Mouse (Mus musculus) ES-Bruce4 (cell line): ENCODE measurements around the gene Rbpj. TPM values are rescaled to one million over a fixed set of nuclear protein-coding genes. Genes with fewer than 3 reads are reported as not detected.

Experiments used
- H3K27ac ChIP-seq: 2 replicates; pipeline ENCODE4 v1.5.1; 2012; ENCODE audit warnings: low read length, inconsistent platforms; ENCODE audit not compliant: insufficient read depth
- H3K27me3 ChIP-seq: 2 replicates; pipeline ENCODE4 v1.6.1; 2012; ENCODE audit warnings: mild to moderate bottlenecking, low read length, inconsistent platforms; ENCODE audit not compliant: control insufficient read depth, poor library complexity, insufficient read depth, severe bottlenecking
- H3K36me3 ChIP-seq: 2 replicates; pipeline ENCODE4 v1.6.1; 2012; ENCODE audit warnings: inconsistent platforms, mild to moderate bottlenecking, low read length, moderate library complexity; ENCODE audit not compliant: control insufficient read depth, poor library complexity, insufficient read depth, severe bottlenecking
- H3K4me1 ChIP-seq: one replicate; pipeline ENCODE4 v1.8.1; 2011; ENCODE audit warnings: low read length; ENCODE audit not compliant: control insufficient read depth, insufficient read depth
- H3K4me3 ChIP-seq: 2 replicates; pipeline ENCODE4 v1.5.1; 2011; ENCODE audit warnings: low read depth, mild to moderate bottlenecking, low read length
- H3K9ac ChIP-seq: 2 replicates; pipeline ENCODE4 v1.6.1; 2012; ENCODE audit warnings: low read depth, mild to moderate bottlenecking, inconsistent platforms; ENCODE audit not compliant: poor library complexity, severe bottlenecking
- H3K9me3 ChIP-seq: replicated peaks from 2 replicates; pipeline ENCODE4 v1.6.1; 2012; ENCODE audit warnings: mild to moderate bottlenecking, low read length, inconsistent platforms; ENCODE audit not compliant: control insufficient read depth, poor library complexity, insufficient read depth, severe bottlenecking
- CTCF ChIP-seq: IDR thresholded peaks from one replicate; pipeline ENCODE4 v1.8.1; 2011; ENCODE audit warnings: low read depth, low read length
- EP300 ChIP-seq: IDR thresholded peaks from 2 replicates; pipeline ENCODE4 v1.6.1; 2011; ENCODE audit warnings: low read depth, low read length; ENCODE audit not compliant: insufficient read depth
- POLR2A ChIP-seq: IDR thresholded peaks from one replicate; pipeline ENCODE4 v1.8.1; 2011; ENCODE audit warnings: low read length; ENCODE audit not compliant: insufficient read depth
- polyA plus RNA-seq: library from polyadenylated mRNA; stranded (reverse); fragments of >200 nt; gene quantifications from 2 replicates; pipeline ENCODE4 v1.2.4, GENCODE M21; 2011; ENCODE audit warnings: low read depth; ENCODE audit not compliant: missing spikeins, insufficient read depth, insufficient read length

The Rbpj gene
- polyA plus RNA-seq, 1 experiment = 339 TPM

DNA sequence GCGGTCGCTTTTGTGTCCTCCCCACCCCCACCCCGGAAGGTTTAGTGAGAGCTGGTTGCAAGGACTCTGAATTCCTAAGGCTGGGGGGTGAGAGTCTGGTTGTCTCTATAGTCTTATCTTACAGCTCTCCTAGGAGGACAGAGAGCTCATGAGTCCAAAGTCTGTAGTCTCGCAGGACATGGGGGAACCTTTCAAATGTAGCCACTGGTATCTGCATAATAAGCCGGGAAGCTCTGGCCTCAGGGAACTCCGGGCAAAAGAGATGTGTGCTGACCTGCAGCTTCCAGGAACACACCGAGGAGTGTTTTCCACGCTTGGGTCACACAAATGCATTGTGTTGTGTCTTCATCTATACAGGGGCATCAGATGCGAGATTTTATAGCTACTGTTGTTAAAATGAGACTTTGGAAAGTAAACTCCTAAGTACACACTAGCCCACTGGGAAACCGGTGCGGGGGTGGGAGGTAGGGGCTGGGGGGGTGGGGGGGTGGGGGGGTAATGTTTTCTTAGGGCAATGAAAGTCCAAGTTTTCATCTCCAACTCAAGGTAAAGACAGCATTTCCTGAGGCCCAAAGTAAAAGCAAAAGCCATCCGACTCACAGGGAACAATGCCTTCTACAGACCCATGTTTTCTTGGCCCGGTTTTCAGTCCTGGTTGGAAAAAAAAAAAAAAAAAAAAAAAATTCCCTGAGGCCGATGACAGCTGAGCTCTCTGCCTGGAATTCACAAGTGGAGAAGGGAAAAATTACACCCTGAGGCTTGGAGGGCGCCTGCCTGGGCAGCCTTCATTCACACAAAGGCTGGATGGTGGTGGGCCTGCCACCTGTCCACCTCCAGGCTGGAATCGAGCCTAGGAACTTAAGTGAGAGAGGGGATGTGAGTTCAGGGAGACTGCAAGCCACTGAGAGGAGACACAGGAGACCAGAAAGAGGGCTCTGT is 4.5 kb downstream of the Rbpj start:
- H3K27me3 ChIP-seq = no peaks in the 10 kb centered on the region
- TF ChIP-seq POLR2A (no peak), CTCF (no peak), EP300 (peak; percentile 93)
- H3K36me3 ChIP-seq = no peaks in the 10 kb centered on the region
- no peaks in the 10 kb centered on the region for H3K9me3 ChIP-seq
- H3K27ac ChIP-seq = peak overlapping the region; percentile 95
- 0 out of 2 replicates have a peak overlapping the region, but pooled peaks have one; percentile 35 for H3K4me3 ChIP-seq
- peak overlapping the region; percentile 65 for H3K9ac ChIP-seq
- H3K4me1 ChIP-seq = peaks cover 8% of the 10 kb centered on the region

DNA sequence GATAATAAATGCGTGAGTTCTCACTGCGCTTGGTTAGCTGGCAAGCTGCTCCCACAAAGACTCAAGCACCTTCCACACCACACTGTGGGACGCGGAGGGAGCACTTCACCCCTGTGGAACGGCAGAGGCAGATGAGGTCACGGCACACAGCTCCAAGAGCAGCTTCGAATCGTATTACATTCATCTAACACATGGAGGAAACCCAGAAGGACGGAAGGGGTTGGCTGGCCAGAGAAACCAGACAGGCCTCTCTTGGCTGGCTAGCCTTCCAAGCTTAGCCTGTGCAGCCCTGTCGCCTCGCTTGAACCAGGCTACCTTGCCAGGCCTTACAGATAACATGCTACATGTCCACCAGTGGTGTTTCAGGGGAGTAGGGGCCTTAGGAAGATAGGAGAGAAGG is 6.5 kb downstream of the Rbpj start:
- H3K9ac ChIP-seq = no peak overlapping the region
- H3K27me3 ChIP-seq = no peaks in the 10 kb centered on the region
- TF ChIP-seq EP300 (no peak), POLR2A (no peak), CTCF (no peak)
- H3K4me1 ChIP-seq = peaks cover 8% of the 10 kb centered on the region
- H3K27ac ChIP-seq = no peak overlapping the region
- H3K9me3 ChIP-seq = no peaks in the 10 kb centered on the region
- no peaks in the 10 kb centered on the region for H3K36me3 ChIP-seq
- no peak overlapping the region for H3K4me3 ChIP-seq

DNA sequence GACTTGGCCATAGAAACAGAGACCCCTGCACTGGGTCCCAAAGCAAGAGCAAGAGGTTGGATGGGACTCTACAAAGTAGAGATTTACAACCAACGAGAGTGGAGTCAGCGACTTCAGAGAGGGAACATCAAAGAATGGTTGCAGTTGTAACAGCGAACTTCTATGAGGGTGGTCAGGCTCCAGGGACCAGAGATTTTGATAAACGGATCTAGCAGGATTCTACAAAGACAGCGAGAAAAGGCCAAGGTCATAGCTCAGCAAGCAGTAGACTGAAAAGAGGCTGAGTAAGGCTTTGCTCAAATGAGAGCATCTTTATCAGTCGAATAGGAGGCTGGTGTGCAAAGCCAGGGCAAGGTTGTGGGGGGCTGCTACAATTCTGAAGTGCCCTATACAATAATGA is 13.2 kb downstream of the Rbpj start:
- Histone ChIP-seq H3K27me3 (no peaks in the 10 kb centered on the region), H3K4me1 (peaks cover 2% of the 10 kb centered on the region), H3K36me3 (no peaks in the 10 kb centered on the region), H3K9ac (no peak overlapping the region), H3K27ac (no peak overlapping the region), H3K4me3 (no peak overlapping the region), H3K9me3 (no peaks in the 10 kb centered on the region)
- no peak for TF ChIP-seq CTCF
- TF ChIP-seq POLR2A = no peak
- TF ChIP-seq EP300 = no peak

DNA sequence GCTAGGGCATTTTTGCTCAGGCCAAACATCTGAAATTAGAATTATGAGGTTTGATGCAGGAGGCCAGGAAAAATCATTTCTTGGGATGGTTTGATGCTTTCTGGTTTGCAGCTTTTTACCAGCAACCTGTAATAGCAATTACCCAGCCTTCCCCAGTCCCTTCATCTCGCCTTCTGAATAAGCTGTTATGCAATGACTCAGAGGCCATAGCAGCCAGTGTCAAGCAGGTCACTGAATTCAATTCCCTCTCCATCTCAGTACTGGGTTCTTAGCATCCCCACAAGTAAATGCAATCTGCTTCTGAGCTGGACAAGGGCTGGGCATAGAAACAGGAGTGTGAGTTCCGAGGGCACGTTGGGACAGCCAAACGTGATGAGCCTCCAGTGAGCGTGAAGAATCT is 13.9 kb downstream of the Rbpj start:
- Histone ChIP-seq H3K36me3 (no peaks in the 10 kb centered on the region), H3K4me3 (no peak overlapping the region), H3K4me1 (no peaks in the 10 kb centered on the region), H3K9me3 (no peaks in the 10 kb centered on the region), H3K27ac (no peak overlapping the region), H3K27me3 (no peaks in the 10 kb centered on the region), H3K9ac (no peak overlapping the region)
- no peak for TF ChIP-seq POLR2A
- TF ChIP-seq EP300 = no peak
- TF ChIP-seq CTCF = no peak

GRCm38 (mm10) chr5:53481021-53481420 is 15.1 kb downstream of the Rbpj start:
- Histone ChIP-seq H3K36me3 (no peaks in the 10 kb centered on the region), H3K4me3 (no peak overlapping the region), H3K27ac (no peak overlapping the region), H3K27me3 (no peaks in the 10 kb centered on the region), H3K9me3 (no peaks in the 10 kb centered on the region), H3K9ac (no peak overlapping the region), H3K4me1 (no peaks in the 10 kb centered on the region)
- TF ChIP-seq POLR2A (no peak), CTCF (no peak), EP300 (no peak)

- H3K36me3 ChIP-seq = no peaks in the 10 kb centered on the region
- TF ChIP-seq POLR2A = no peak
- TF ChIP-seq CTCF = no peak
- TF ChIP-seq EP300 = no peak
These were observed 19.2 kb downstream of the Rbpj start for GRCm38 (mm10) chr5:53485069-53485628.

More at GRCm38 (mm10) chr5:53485069-53485628, 19.2 kb downstream of the Rbpj start:
- no peaks in the 10 kb centered on the region for H3K9me3 ChIP-seq
- H3K27ac ChIP-seq = no peak overlapping the region
- peaks cover 1% of the 10 kb centered on the region for H3K4me1 ChIP-seq
- H3K4me3 ChIP-seq = no peak overlapping the region
- no peak overlapping the region for H3K9ac ChIP-seq
- H3K27me3 ChIP-seq = no peaks in the 10 kb centered on the region
